Comparison of ENCODE assay signal across 14 mouse cellular contexts in genomic region chr5:93283109-93283508, GRCm38 (mm10). TPM values are rescaled to one million over a fixed set of nuclear protein-coding genes. Genes with fewer than 3 reads are reported as not detected.
A peak's percentile ranks its signal among the peaks of the same experiment; 100 is the strongest.
DNase-seq lines count a peak whose midpoint lies in the region; ATAC-seq and TF ChIP-seq lines count a peak whose summit lies in the region.
"Had no signal": no experiment of that assay in that cellular context is flagged by ENCODE, and none has a peak within 500 bp of the region (broad histone marks: within the 10 kb centered on the region; RNA-seq: fewer than 3 reads in every experiment).

No protein-coding gene starts in this region.

- H3K36me3 ChIP-seq in heart, embryonic 11.5 days (ENCODE audit: control insufficient read depth, insufficient read depth, low read length) = no peaks in the 10 kb centered on the region
- H3K36me3 ChIP-seq in myocyte (ENCODE audit: control insufficient read depth, insufficient read depth) = no peaks in the 10 kb centered on the region

- ATAC-seq in heart, embryonic 11.5 days (replicated peaks; ENCODE audit: insufficient number of reproducible peaks, low FRiP score, low TSS enrichment) = no peak
- ATAC-seq: forebrain, embryonic 16.5 days; liver, postnatal 0 days; midbrain, embryonic 16.5 days had no signal

- H3K4me3 ChIP-seq in heart, embryonic 11.5 days (ENCODE audit: low read depth, low read length) = no peak overlapping the region
- no peak overlapping the region for H3K4me3 ChIP-seq in myocyte
- H3K4me3 ChIP-seq: embryonic facial prominence, embryonic 12.5 days had no signal

- H3K27me3 ChIP-seq in heart, embryonic 11.5 days (ENCODE audit: control insufficient read depth, insufficient read depth, low read length) = no peaks in the 10 kb centered on the region
- H3K27me3 ChIP-seq in myocyte (ENCODE audit: control insufficient read depth, insufficient read depth, insufficient read length) = no peaks in the 10 kb centered on the region
- H3K27me3 ChIP-seq: embryonic facial prominence, embryonic 12.5 days had no signal

- H3K4me2 ChIP-seq in heart, embryonic 11.5 days = no peak overlapping the region
- H3K4me2 ChIP-seq in myocyte (ENCODE audit: low read depth) = peak overlapping the region; percentile 18
- H3K4me2 ChIP-seq: embryonic facial prominence, embryonic 12.5 days had no signal

- peak; percentile 68 to 74 for DNase-seq in heart, adult 18-20 months
- DNase-seq in gastrocnemius, adult 8-10 months (ENCODE audit: low spot score in 2 of 2) = peak; percentile 5 to 12
- DNase-seq in heart, postnatal 36 days = peak; percentile 47 to 49
- DNase-seq in cerebellum, postnatal 25 days = no peak
- DNase-seq in adrenal gland, postnatal 14 days = no peak
- no peak for DNase-seq in frontal cortex, postnatal 25 days (ENCODE audit: low spot score in 2 of 2)
- DNase-seq: cerebellum, adult 2 months; liver, postnatal 0 days had no signal

- WGBS in heart, embryonic 11.5 days (ENCODE audit: insufficient replicate concordance) = 68% methylated on average over 7 of the region's 7 CpGs

- intact Hi-C loops in heart, postnatal 36 days (cut with DNase I) = no loop called here

- H3K27ac ChIP-seq in heart, embryonic 11.5 days (ENCODE audit: low read depth, low read length) = no peak overlapping the region
- H3K27ac ChIP-seq: embryonic facial prominence, embryonic 12.5 days had no signal

- no peak for TF ChIP-seq POLR2A in myocyte (IDR thresholded peaks at IDR 0.05; ENCODE audit: insufficient read length, low read depth)

- H3ac ChIP-seq in myocyte (ENCODE audit: control insufficient read depth, insufficient read length) = no peak overlapping the region

- H3K9ac ChIP-seq in heart, embryonic 11.5 days (ENCODE audit: low read depth, low read length) = no peak overlapping the region
- H3K9ac ChIP-seq: embryonic facial prominence, embryonic 12.5 days; liver, postnatal 0 days had no signal

- H3K9me3 ChIP-seq in heart, embryonic 11.5 days (replicated peaks; ENCODE audit: control insufficient read depth, low read length) = no peaks in the 10 kb centered on the region
- H3K9me3 ChIP-seq: embryonic facial prominence, embryonic 12.5 days; G1E had no signal

- no peaks in the 10 kb centered on the region; the same call in 1 of the 2 replicates for H3K4me1 ChIP-seq in heart, embryonic 11.5 days (ENCODE audit: control insufficient read depth, insufficient read depth, low read length)

- H3K79me2 ChIP-seq in myocyte (ENCODE audit: control insufficient read depth, insufficient read depth) = no peaks in the 10 kb centered on the region

TF ChIP-seq in myocyte, 11 proteins besides CTCF, POLR2A, EP300 and RAD21:
- TF ChIP-seq MYOD1 (IDR thresholded peaks at IDR 0.05; ENCODE audit: control insufficient read depth in 1 of 3, insufficient read length in 2 of 3, low read depth in 2 of 3) (peak in 1 of 3 experiments; percentile 59), TCF3 (IDR thresholded peaks at IDR 0.05; ENCODE audit: insufficient read length, low read depth) (no peak), TCF12 (IDR thresholded peaks at IDR 0.05; ENCODE audit: insufficient read depth, poor library complexity, severe bottlenecking) (no peak), E2F4 (IDR thresholded peaks at IDR 0.05; ENCODE audit: insufficient read depth) (no peak)

RNA-seq across cellular contexts. Expression of gene Ccng2, which starts 16.1 kb away (rescaled TPM):
- 10 to 100 TPM; 13.0 to 20.1 TPM for total RNA-seq in heart, adult 18-20 months (2021)
- polyA plus RNA-seq in heart, embryonic 11.5 days (2014; fragmentation: Nextera tagmentation; extraction: Ambion mirVana) = 39.5 and 44.0 TPM in 2 replicates
- total RNA-seq in gastrocnemius, adult 8-10 months (2022) = 10 to 100 TPM; 10.1 to 13.5 (median 12.2) TPM
- total RNA-seq in heart, postnatal 36 days (2021) = 10 to 100 TPM; 19.2 to 20.8 TPM
- 22.9 TPM for polyA plus RNA-seq in myocyte (2012; fragmentation: generic; extraction: Trizol)
- 35.7 and 42.1 TPM in 2 replicates for total RNA-seq in adrenal gland, postnatal 14 days (2021)

Comparison
In these comparisons a context has a peak if more than half of its experiments do, and no peak if none do; other contexts are left out.
1. DNase-seq: peak in heart, adult 18-20 months (2 of 2), gastrocnemius, adult 8-10 months (2 of 2) and heart, postnatal 36 days (2 of 2); none in cerebellum, postnatal 25 days (0 of 2), adrenal gland, postnatal 14 days (single experiment) and frontal cortex, postnatal 25 days (0 of 2).